Mouse (Mus musculus) urinary bladder, postnatal 36 days (tissue): Measurements from ENCODE around the gene Srgap3.

Source experiments
- DNase-seq, 2 experiments: peaks; one replicate each; pipeline ENCODE4 v3.0.0; 2022; ENCODE audit warnings: low spot score in 2 of 2, mixed read lengths in 1 of 2

Gene Srgap3

DNA sequence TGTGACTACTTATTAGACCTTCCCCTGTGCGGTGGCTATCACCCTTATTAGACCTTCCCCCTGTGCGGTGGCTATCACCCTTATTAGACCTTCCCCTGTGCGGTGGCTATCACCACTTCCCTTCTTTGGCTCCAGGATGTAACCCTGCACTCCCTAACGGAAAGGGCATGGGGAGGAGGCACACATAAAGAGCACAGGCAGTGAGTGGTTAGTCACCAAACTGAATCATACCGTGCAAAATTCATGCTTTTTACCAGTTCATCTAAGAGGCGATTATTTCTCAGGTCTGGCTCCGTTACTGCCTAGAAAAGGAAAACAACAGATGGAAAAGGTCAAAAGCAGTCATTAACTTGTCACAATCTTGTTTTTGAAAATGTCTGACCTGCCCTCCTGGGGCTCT is 260.6 kb downstream of the Srgap3 start:
- DNase-seq = no peak

DNA sequence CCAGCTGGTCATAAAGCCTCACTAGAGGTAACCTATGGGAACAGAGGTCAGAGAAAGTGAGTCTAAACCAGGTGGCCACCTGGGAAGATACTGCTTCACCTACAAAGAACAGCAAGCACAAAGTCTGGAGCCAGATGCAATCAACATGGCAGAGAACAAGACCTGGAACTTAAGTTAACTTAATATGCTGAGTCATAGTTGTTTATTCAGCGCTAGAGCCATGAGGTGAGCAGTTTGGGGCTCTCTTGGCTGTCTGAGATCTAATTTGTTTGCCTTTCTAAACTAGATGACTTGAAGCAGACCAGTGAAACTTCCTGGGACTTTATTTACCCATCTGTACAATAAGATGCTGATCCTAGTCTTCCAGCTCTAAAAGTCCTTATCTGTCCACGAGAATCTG is 263.0 kb downstream of the Srgap3 start:
- DNase-seq = no peak
